Mouse (Mus musculus) neural tube, embryonic 15.5 days (tissue): ENCODE data around the gene Spns1. TPM values are rescaled to one million over a fixed set of nuclear protein-coding genes. Genes with fewer than 3 reads are reported as not detected.
A peak's percentile ranks its signal among the peaks of the same experiment; 100 is the strongest.

Experiments used
- ATAC-seq: fragments of 200-750 bp; cut with Nextera tagmentation; 2 replicates; pipeline ENCODE4 v1.8.0; 2017; ENCODE audit warnings: mild to moderate bottlenecking, moderate TSS enrichment, moderate library complexity; ENCODE audit not compliant: low FRiP score
- H3K27ac ChIP-seq: fragments of 300-500 bp; sonication (generic); replicated peaks from 2 replicates; pipeline ENCODE4 v1.5.1; 2015; ENCODE audit warnings: mild to moderate bottlenecking, inconsistent platforms
- H3K27me3 ChIP-seq: fragments of 300-500 bp; sonication (generic); replicated peaks from 2 replicates; pipeline ENCODE4 v1.6.1; 2015; ENCODE audit warnings: inconsistent platforms
- H3K36me3 ChIP-seq: fragments of 300-500 bp; sonication (generic); 2 replicates; pipeline ENCODE4 v1.6.1; 2015; ENCODE audit warnings: inconsistent platforms
- H3K4me1 ChIP-seq: fragments of 300-500 bp; sonication (generic); 2 replicates; pipeline ENCODE4 v1.6.1; 2015; ENCODE audit warnings: inconsistent platforms
- H3K4me2 ChIP-seq: fragments of 300-500 bp; sonication (generic); 2 replicates; pipeline ENCODE4 v1.6.1; 2015; ENCODE audit warnings: inconsistent platforms, mild to moderate bottlenecking, moderate library complexity
- H3K4me3 ChIP-seq: fragments of 300-500 bp; sonication (generic); replicated peaks from 2 replicates; pipeline ENCODE4 v1.5.1; 2015; ENCODE audit warnings: mild to moderate bottlenecking, inconsistent platforms
- H3K9ac ChIP-seq: fragments of 300-500 bp; sonication (generic); replicated peaks from 2 replicates; pipeline ENCODE4 v1.6.1; 2015; ENCODE audit warnings: mild to moderate bottlenecking, inconsistent platforms
- H3K9me3 ChIP-seq: fragments of 300-500 bp; sonication (generic); replicated peaks from 2 replicates; pipeline ENCODE4 v1.6.1; 2016; ENCODE audit warnings: inconsistent platforms
- WGBS: fragments of 180-500 bp; shearing (Covaris S2); methylation state at CpG from one replicate; pipeline ENCODE4 v1.1.7; 2015; ENCODE audit warnings: mixed read lengths; 5-methylcytosine and 5-hydroxymethylcytosine counted together
- polyA plus RNA-seq: library from polyadenylated mRNA; unstranded; fragments of >200 nt; fragmentation: Nextera tagmentation; extraction: Ambion mirVana; gene quantifications from 2 replicates; pipeline ENCODE4 v1.2.1, GENCODE M21; 2015

Spns1 gene
- polyA plus RNA-seq, 1 experiment from 2014 or later, result 92.7 TPM

GRCm38 (mm10) chr7:126351419-126351951 is 25.8 kb downstream of the Spns1 start:
- Histone ChIP-seq H3K36me3 (no peaks in the 10 kb centered on the region), H3K4me2 (peak overlapping the region; percentile 44), H3K4me3 (no peak overlapping the region), H3K9ac (no peak overlapping the region), H3K27ac (no peak overlapping the region), H3K4me1 (0 out of 2 replicates have a peak, but pooled peaks cover 3% of the 10 kb centered on the region), H3K27me3 (no peaks in the 10 kb centered on the region), H3K9me3 (no peaks in the 10 kb centered on the region)
- WGBS, result 53% methylated on average over 10 of the region's 10 CpGs
- ATAC-seq, result no peak

- peak overlapping the region; percentile 44 for H3K4me2 ChIP-seq
- H3K4me1 ChIP-seq, result 0 out of 2 replicates have a peak, but pooled peaks cover 3% of the 10 kb centered on the region
- H3K27me3 ChIP-seq, result no peaks in the 10 kb centered on the region
- no peaks in the 10 kb centered on the region for H3K36me3 ChIP-seq
- ATAC-seq, result no peak
- peak overlapping the region; percentile 20 for H3K4me3 ChIP-seq
- 59% methylated on average over 20 of the region's 20 CpGs for WGBS
- H3K9me3 ChIP-seq, result no peaks in the 10 kb centered on the region
- H3K27ac ChIP-seq, result 0 out of 2 replicates have a peak overlapping the region, but pooled peaks have one; percentile 39
- H3K9ac ChIP-seq, result no peak overlapping the region
Observed at GRCm38 (mm10) chr7:126350748-126351418, 26.4 kb downstream of the Spns1 start.

GRCm38 (mm10) chr7:126348293-126348692 is 29.0 kb downstream of the Spns1 start:
- H3K4me2 ChIP-seq, result no peak overlapping the region
- no peaks in the 10 kb centered on the region for H3K4me1 ChIP-seq
- no peaks in the 10 kb centered on the region for H3K27me3 ChIP-seq
- H3K9me3 ChIP-seq, result no peaks in the 10 kb centered on the region
- H3K9ac ChIP-seq, result no peak overlapping the region
- 78% methylated on average over 8 of the region's 8 CpGs for WGBS
- ATAC-seq, result no peak
- no peaks in the 10 kb centered on the region for H3K36me3 ChIP-seq
- no peak overlapping the region for H3K27ac ChIP-seq
- no peak overlapping the region for H3K4me3 ChIP-seq

- Histone ChIP-seq H3K9me3 (no peaks in the 10 kb centered on the region), H3K9ac (no peak overlapping the region), H3K4me3 (no peak overlapping the region), H3K27me3 (no peaks in the 10 kb centered on the region), H3K27ac (no peak overlapping the region), H3K36me3 (no peaks in the 10 kb centered on the region), H3K4me1 (no peaks in the 10 kb centered on the region), H3K4me2 (no peak overlapping the region)
- no peak for ATAC-seq
- WGBS, result 57% methylated on average over 1 of the region's 1 CpGs
Observed at GRCm38 (mm10) chr7:126347098-126347497, 30.2 kb downstream of the Spns1 start.

- Histone ChIP-seq H3K4me1 (no peaks in the 10 kb centered on the region), H3K36me3 (no peaks in the 10 kb centered on the region), H3K4me2 (no peak overlapping the region), H3K27ac (no peak overlapping the region), H3K9me3 (no peaks in the 10 kb centered on the region), H3K9ac (no peak overlapping the region), H3K4me3 (no peak overlapping the region), H3K27me3 (no peaks in the 10 kb centered on the region)
- WGBS, result 55% methylated on average over 3 of the region's 3 CpGs
- ATAC-seq, result no peak
Observed at GRCm38 (mm10) chr7:126345969-126346368, 31.3 kb downstream of the Spns1 start.

- ATAC-seq, result no peak
- Histone ChIP-seq H3K27ac (no peak overlapping the region), H3K4me2 (no peak overlapping the region), H3K9ac (no peak overlapping the region), H3K9me3 (no peaks in the 10 kb centered on the region), H3K4me3 (no peak overlapping the region), H3K27me3 (no peaks in the 10 kb centered on the region), H3K4me1 (no peaks in the 10 kb centered on the region), H3K36me3 (no peaks in the 10 kb centered on the region)
- 77% methylated on average over 3 of the region's 3 CpGs for WGBS
Observed at GRCm38 (mm10) chr7:126345557-126345956, 31.7 kb downstream of the Spns1 start.

- Histone ChIP-seq H3K4me2 (no peak overlapping the region), H3K27ac (no peak overlapping the region), H3K9ac (no peak overlapping the region), H3K36me3 (no peaks in the 10 kb centered on the region), H3K4me1 (no peaks in the 10 kb centered on the region), H3K9me3 (no peaks in the 10 kb centered on the region), H3K4me3 (no peak overlapping the region), H3K27me3 (no peaks in the 10 kb centered on the region)
- no peak for ATAC-seq
- 64% methylated on average over 6 of the region's 6 CpGs for WGBS
Observed at GRCm38 (mm10) chr7:126340896-126341295, 36.4 kb downstream of the Spns1 start.

- H3K4me2 ChIP-seq, result no peak overlapping the region
Observed at GRCm38 (mm10) chr7:126340206-126340618, 37.0 kb downstream of the Spns1 start.

GRCm38 (mm10) chr7:126339521-126339971 is 37.7 kb downstream of the Spns1 start:
- Histone ChIP-seq H3K4me2 (no peak overlapping the region), H3K27me3 (no peaks in the 10 kb centered on the region), H3K9ac (no peak overlapping the region), H3K27ac (no peak overlapping the region), H3K9me3 (no peaks in the 10 kb centered on the region), H3K36me3 (no peaks in the 10 kb centered on the region), H3K4me3 (no peak overlapping the region), H3K4me1 (no peaks in the 10 kb centered on the region)
- no peak for ATAC-seq
- WGBS, result 81% methylated on average over 8 of the region's 8 CpGs

More at GRCm38 (mm10) chr7:126340206-126340618, 37.0 kb downstream of the Spns1 start:
- 83% methylated on average over 6 of the region's 6 CpGs for WGBS
- H3K9me3 ChIP-seq, result no peaks in the 10 kb centered on the region
- no peak for ATAC-seq
- no peaks in the 10 kb centered on the region for H3K36me3 ChIP-seq
- no peaks in the 10 kb centered on the region for H3K27me3 ChIP-seq
- no peak overlapping the region for H3K27ac ChIP-seq
- H3K9ac ChIP-seq, result no peak overlapping the region
- H3K4me3 ChIP-seq, result no peak overlapping the region
- H3K4me1 ChIP-seq, result no peaks in the 10 kb centered on the region

- Histone ChIP-seq H3K27me3 (no peaks in the 10 kb centered on the region), H3K27ac (no peak overlapping the region), H3K4me1 (no peaks in the 10 kb centered on the region), H3K9me3 (no peaks in the 10 kb centered on the region), H3K9ac (no peak overlapping the region), H3K4me3 (no peak overlapping the region), H3K36me3 (no peaks in the 10 kb centered on the region), H3K4me2 (no peak overlapping the region)
- 87% methylated on average over 8 of the region's 8 CpGs for WGBS
- ATAC-seq, result no peak
Observed at GRCm38 (mm10) chr7:126338906-126339305, 38.3 kb downstream of the Spns1 start.

GRCm38 (mm10) chr7:126335556-126335955 is 41.7 kb downstream of the Spns1 start:
- 96% methylated on average over 1 of the region's 1 CpGs for WGBS
- Histone ChIP-seq H3K4me1 (no peaks in the 10 kb centered on the region), H3K36me3 (no peaks in the 10 kb centered on the region), H3K4me2 (no peak overlapping the region), H3K9ac (no peak overlapping the region), H3K27ac (no peak overlapping the region), H3K9me3 (no peaks in the 10 kb centered on the region), H3K4me3 (no peak overlapping the region), H3K27me3 (no peaks in the 10 kb centered on the region)
- no peak for ATAC-seq

GRCm38 (mm10) chr7:126332691-126333090 is 44.6 kb downstream of the Spns1 start:
- Histone ChIP-seq H3K4me2 (no peak overlapping the region), H3K27me3 (no peaks in the 10 kb centered on the region), H3K36me3 (no peaks in the 10 kb centered on the region), H3K9me3 (no peaks in the 10 kb centered on the region), H3K9ac (no peak overlapping the region), H3K4me3 (no peak overlapping the region), H3K27ac (no peak overlapping the region), H3K4me1 (no peaks in the 10 kb centered on the region)
- WGBS, result 79% methylated on average over 3 of the region's 3 CpGs
- ATAC-seq, result no peak
